Mouse (Mus musculus) intestine, embryonic 14.5 days (tissue): Measurements from ENCODE around the gene Caap1. TPM values are rescaled to one million over a fixed set of nuclear protein-coding genes. Genes with fewer than 3 reads are reported as not detected.

Experiments
- ATAC-seq: fragments of 200-750 bp; cut with Nextera tagmentation; replicated peaks from 2 replicates; pipeline ENCODE4 v1.8.0; 2017; ENCODE audit warnings: low read depth, moderate number of reproducible peaks, moderate TSS enrichment, moderate library complexity; ENCODE audit not compliant: low FRiP score, low TSS enrichment
- DNase-seq: peaks from one replicate; pipeline ENCODE4 v3.0.0-alpha.2; 2018; ENCODE audit warnings: low spot score
- H3K27ac ChIP-seq: fragments of 300-500 bp; sonication (generic); 2 replicates; pipeline ENCODE4 v1.5.1; 2014; ENCODE audit warnings: low read depth, mild to moderate bottlenecking, control low read depth
- H3K27me3 ChIP-seq: fragments of 300-500 bp; sonication (generic); replicated peaks from 2 replicates; pipeline ENCODE4 v1.6.1; 2014; ENCODE audit warnings: low read length, control low read depth; ENCODE audit not compliant: control insufficient read depth, insufficient read depth
- H3K36me3 ChIP-seq: fragments of 300-500 bp; sonication (generic); 2 replicates; pipeline ENCODE4 v1.6.1; 2014; ENCODE audit warnings: low read length, control low read depth; ENCODE audit not compliant: control insufficient read depth, insufficient read depth
- H3K4me1 ChIP-seq: fragments of 300-500 bp; sonication (generic); replicated peaks from 2 replicates; pipeline ENCODE4 v1.6.1; 2014; ENCODE audit warnings: low read length, control low read depth, mixed read lengths; ENCODE audit not compliant: control insufficient read depth, insufficient read depth
- H3K4me2 ChIP-seq: fragments of 300-500 bp; sonication (generic); 2 replicates; pipeline ENCODE4 v1.6.1; 2014; ENCODE audit warnings: low read length
- H3K4me3 ChIP-seq: fragments of 300-500 bp; sonication (generic); 2 replicates; pipeline ENCODE4 v1.5.1; 2014; ENCODE audit warnings: low read depth, low read length, control low read depth, mixed read lengths
- H3K9ac ChIP-seq: fragments of 300-500 bp; sonication (generic); 2 replicates; pipeline ENCODE4 v1.6.1; 2014; ENCODE audit warnings: mild to moderate bottlenecking, low read length
- H3K9me3 ChIP-seq: fragments of 300-500 bp; sonication (generic); 2 replicates; pipeline ENCODE4 v1.6.1; 2016; ENCODE audit warnings: low read length, control low read depth; ENCODE audit not compliant: control insufficient read depth
- WGBS: fragments of 180-500 bp; shearing (Covaris S2); extraction: QIAGEN DNeasy Blood & Tissue Kit; methylation state at CpG from one replicate; pipeline ENCODE4 v1.1.7; 2014; 5-methylcytosine and 5-hydroxymethylcytosine counted together
- polyA plus RNA-seq: library from polyadenylated mRNA; unstranded; fragments of >200 nt; fragmentation: Nextera tagmentation; extraction: Ambion mirVana; gene quantifications from 2 replicates; pipeline ENCODE4 v1.2.1, GENCODE M21; 2014

Gene Caap1
- polyA plus RNA-seq, 1 experiment from 2014 or later = 17.2 TPM

DNA sequence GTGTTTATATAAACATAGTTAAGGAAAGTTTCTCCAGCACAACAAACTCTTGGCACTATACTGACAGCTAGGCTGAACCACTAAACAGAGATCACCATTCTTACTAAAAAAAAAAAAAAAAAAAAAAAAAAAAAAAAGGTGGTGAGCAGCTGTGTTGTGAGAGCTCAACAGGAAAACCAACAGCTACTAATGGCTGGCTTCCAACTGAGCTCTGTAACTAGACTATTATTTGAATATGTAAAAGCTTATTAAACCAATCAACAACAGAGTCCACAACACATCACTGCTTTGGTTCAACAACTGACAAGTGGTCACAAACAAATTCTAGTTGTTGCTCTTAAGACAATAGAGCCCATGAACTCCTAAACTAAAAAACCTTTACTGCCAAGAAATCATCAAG is 23.4 kb downstream of the Caap1 start:
- no peaks in the 10 kb centered on the region for H3K4me1 ChIP-seq
- no peak overlapping the region for H3K4me3 ChIP-seq
- no peak overlapping the region for H3K4me2 ChIP-seq
- no peaks in the 10 kb centered on the region for H3K9me3 ChIP-seq
- no peak overlapping the region for H3K9ac ChIP-seq
- H3K27ac ChIP-seq = no peak overlapping the region
- peaks cover 9% of the 10 kb centered on the region; the same call in 1 of the 2 replicates for H3K36me3 ChIP-seq
- DNase-seq = no peak
- no peaks in the 10 kb centered on the region for H3K27me3 ChIP-seq
- no peak for ATAC-seq

DNA sequence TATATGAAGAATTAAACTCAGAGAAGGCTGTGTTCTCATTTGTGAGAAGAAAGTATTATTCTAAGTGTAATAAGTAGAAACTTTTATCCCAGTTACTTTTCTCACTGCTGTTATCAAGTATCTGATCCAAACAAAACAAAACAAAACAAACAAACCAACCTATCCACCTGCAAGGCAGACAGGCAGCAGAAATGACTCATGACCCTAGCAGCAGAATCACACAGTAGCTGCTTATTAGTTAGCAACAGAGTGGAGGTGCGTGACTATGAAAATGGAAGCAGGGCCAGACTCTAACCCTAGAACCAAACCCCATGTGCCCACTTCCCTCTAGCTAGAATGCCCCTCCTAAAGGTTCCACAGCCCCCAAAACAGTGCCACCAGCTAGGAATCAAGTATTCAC is 27.1 kb downstream of the Caap1 start:
- H3K27ac ChIP-seq = no peak overlapping the region
- no peak overlapping the region for H3K4me3 ChIP-seq
- ATAC-seq (no peak), DNase-seq (no peak)
- no peak overlapping the region for H3K4me2 ChIP-seq
- H3K27me3 ChIP-seq = no peaks in the 10 kb centered on the region
- no peak overlapping the region for H3K9ac ChIP-seq
- WGBS = 86% methylated on average over 1 of the region's 1 CpGs
- H3K4me1 ChIP-seq = no peaks in the 10 kb centered on the region
- H3K9me3 ChIP-seq = no peaks in the 10 kb centered on the region
- no peaks in the 10 kb centered on the region for H3K36me3 ChIP-seq

DNA sequence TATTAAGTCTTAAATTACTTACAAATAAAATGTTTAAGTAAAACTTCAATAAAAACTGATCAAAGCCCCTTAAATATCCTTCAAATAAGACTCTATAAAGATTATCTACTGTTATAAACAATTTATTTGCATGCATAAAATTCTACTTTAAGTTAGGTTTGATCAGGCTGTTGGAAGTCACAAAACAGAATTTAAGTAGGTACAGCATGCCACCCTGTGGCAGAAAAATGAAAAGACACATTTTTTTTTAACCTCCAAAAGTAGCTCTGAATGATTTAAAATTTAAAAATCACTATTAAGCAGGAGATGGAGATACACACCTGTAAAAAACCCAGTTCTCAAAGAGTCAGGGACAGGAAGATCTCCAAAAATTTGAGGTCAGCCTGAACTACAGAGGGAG is 33.3 kb downstream of the Caap1 start:
- Histone ChIP-seq H3K9ac (no peak overlapping the region), H3K4me2 (no peak overlapping the region), H3K4me3 (no peak overlapping the region), H3K4me1 (no peaks in the 10 kb centered on the region), H3K36me3 (0 out of 2 replicates have a peak, but pooled peaks cover 4% of the 10 kb centered on the region), H3K27me3 (no peaks in the 10 kb centered on the region), H3K9me3 (no peaks in the 10 kb centered on the region), H3K27ac (no peak overlapping the region)
- ATAC-seq (no peak), DNase-seq (no peak)

DNA sequence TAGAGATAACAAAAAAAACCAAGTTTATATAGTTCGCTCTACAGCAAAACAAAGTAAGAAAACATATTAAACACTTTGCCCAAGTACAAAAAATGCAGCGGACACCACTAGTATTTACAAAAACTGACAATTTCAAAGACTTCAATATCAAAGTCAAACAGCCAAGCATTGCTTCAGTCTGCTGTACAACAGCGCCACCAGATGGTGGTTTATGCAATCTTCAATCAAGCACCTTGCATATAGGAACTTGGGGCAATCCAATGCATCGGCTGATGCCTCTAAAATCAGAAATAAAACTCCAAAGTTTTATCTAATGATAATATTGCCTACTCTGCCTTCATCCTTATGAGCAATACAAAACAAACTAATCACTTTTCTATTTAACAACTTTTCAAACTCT is 39.0 kb downstream of the Caap1 start:
- H3K4me3 ChIP-seq = no peak overlapping the region
- H3K27me3 ChIP-seq = no peaks in the 10 kb centered on the region
- H3K9ac ChIP-seq = no peak overlapping the region
- no peak overlapping the region for H3K27ac ChIP-seq
- no peak overlapping the region for H3K4me2 ChIP-seq
- H3K9me3 ChIP-seq = no peaks in the 10 kb centered on the region
- WGBS = 67% methylated on average over 4 of the region's 4 CpGs
- ATAC-seq = no peak
- no peak for DNase-seq
- H3K4me1 ChIP-seq = no peaks in the 10 kb centered on the region
- H3K36me3 ChIP-seq = 0 out of 2 replicates have a peak, but pooled peaks cover 4% of the 10 kb centered on the region

DNA sequence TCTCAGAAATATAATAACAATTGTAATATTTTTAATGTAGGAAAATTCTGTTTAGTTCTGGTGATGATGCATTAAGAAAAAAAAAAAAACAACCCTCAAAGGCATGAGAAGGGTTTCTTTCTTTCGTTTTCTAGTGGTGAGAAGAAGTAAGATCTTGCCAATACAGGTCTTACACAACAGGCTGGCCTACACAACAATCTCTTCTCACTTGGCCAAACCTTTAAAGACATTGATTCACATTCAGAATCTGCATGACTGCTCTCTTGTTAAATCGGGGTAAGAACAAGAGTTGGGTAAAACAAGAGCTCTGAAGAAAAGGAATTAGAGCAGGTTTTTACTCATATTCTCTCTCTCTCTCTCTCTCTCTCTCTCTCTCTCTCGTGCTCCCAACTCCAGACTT is 41.2 kb downstream of the Caap1 start:
- no peak overlapping the region for H3K27ac ChIP-seq
- H3K4me3 ChIP-seq = no peak overlapping the region
- no peaks in the 10 kb centered on the region for H3K4me1 ChIP-seq
- H3K9me3 ChIP-seq = no peaks in the 10 kb centered on the region
- no peak for DNase-seq
- ATAC-seq = no peak
- H3K4me2 ChIP-seq = no peak overlapping the region
- 92% methylated on average over 3 of the region's 3 CpGs for WGBS
- H3K36me3 ChIP-seq = peaks cover 12% of the 10 kb centered on the region
- no peak overlapping the region for H3K9ac ChIP-seq
- no peaks in the 10 kb centered on the region for H3K27me3 ChIP-seq

DNA sequence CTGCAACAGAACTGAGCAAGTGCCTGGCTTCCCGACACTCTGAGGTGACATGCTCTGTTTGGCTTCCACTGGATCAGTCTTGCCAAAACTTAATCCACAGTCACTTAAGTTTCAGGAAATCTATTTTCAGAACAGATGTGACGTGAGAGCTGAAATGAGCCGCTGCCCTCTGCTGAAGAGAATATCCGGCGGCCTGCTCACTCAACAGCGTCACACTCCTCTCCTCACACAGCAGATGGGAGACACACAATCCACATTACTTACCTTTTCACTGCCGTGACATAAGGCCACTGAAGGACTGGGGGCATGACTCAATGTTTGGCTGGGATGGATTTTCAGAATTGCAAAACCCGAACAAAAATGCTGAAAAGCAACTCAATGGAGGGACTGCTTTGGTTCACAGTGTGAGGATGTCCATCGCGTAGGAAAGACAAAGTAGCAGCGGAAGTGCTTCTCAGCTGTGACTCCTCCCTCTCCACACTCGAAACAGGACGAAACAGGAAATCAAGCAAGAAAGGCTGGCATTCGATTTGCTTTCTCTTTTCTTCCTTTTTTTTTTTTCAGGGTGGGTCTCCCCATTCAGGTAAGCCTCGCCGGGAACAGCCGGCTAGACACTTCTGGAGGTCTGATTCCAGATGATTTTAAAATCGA is 79.7 kb downstream of the Caap1 start:
- Histone ChIP-seq H3K4me2 (no peak overlapping the region), H3K27ac (no peak overlapping the region), H3K4me1 (no peaks in the 10 kb centered on the region), H3K36me3 (no peaks in the 10 kb centered on the region), H3K9me3 (no peaks in the 10 kb centered on the region), H3K9ac (no peak overlapping the region), H3K27me3 (no peaks in the 10 kb centered on the region), H3K4me3 (no peak overlapping the region)
- DNase-seq (no peak), ATAC-seq (no peak)
- WGBS = 84% methylated on average over 18 of the region's 18 CpGs

DNA sequence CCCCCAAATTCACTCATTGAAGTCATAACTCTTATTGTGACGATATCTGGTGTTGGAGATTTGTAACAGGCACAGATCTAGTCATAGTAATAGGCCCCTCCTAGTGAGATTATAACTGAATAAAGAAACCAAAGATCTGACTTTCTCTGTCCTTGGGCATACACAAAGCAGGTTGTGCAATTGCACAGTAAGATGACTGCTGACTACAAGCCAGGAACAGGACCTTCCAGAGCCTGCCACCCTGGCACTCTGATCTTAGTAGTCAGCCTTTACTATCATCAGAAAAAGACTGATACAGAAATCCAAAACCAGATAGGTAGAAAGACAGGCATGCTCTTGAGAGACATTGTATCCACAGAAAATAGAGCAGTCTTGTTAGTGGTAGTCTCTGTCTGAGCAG is 83.3 kb downstream of the Caap1 start:
- Histone ChIP-seq H3K27me3 (no peaks in the 10 kb centered on the region), H3K9me3 (no peaks in the 10 kb centered on the region), H3K4me3 (no peak overlapping the region), H3K9ac (no peak overlapping the region), H3K4me1 (no peaks in the 10 kb centered on the region), H3K36me3 (no peaks in the 10 kb centered on the region), H3K27ac (no peak overlapping the region), H3K4me2 (no peak overlapping the region)
- WGBS = 94% methylated on average over 1 of the region's 1 CpGs
- DNase-seq (no peak), ATAC-seq (no peak)

DNA sequence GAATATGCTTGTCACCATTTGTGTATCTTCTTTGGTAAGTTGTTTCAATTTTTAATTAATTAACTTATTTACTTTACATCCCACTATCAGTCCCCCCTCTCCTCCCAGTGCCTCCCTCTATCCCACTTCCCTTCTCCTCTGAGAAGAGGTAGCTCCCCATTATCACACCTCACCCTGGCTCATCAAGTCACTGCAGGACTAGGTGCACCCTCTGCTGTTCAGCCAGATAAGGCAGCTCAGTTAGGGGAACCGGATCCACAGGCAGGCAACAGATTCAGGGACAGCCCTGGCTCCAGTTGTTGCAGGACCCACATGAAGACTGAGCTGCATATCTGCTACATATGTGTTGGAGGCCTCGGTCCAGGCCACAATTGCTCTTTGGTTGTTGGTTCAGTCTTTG is 97.2 kb downstream of the Caap1 start:
- no peak overlapping the region for H3K27ac ChIP-seq
- H3K9ac ChIP-seq = no peak overlapping the region
- no peak overlapping the region for H3K4me3 ChIP-seq
- H3K36me3 ChIP-seq = 0 out of 2 replicates have a peak, but pooled peaks cover 5% of the 10 kb centered on the region
- no peak overlapping the region for H3K4me2 ChIP-seq
- 93% methylated on average over 2 of the region's 2 CpGs for WGBS
- no peaks in the 10 kb centered on the region for H3K27me3 ChIP-seq
- DNase-seq = no peak
- H3K4me1 ChIP-seq = no peaks in the 10 kb centered on the region
- ATAC-seq = no peak
- H3K9me3 ChIP-seq = no peaks in the 10 kb centered on the region

DNA sequence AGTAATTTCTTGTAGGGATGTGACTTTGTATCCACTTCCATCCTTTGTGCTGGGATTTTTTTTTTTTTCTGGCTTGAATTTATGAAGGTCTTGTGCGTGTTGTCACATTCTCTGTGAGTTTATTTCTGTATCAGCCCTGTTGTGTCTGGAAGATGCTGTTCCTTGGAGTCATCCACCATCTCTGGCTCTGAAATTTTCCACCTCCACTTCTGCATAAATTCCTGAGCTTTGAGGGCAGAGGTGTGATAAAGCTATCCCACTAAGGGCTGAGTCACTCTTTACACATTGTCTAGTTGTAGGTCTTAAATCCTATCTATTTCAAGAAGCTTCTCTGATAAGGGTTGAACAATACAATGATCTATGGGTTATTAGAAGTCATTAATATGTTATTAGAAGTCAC is 101.7 kb downstream of the Caap1 start:
- ATAC-seq (no peak), DNase-seq (no peak)
- Histone ChIP-seq H3K4me3 (no peak overlapping the region), H3K4me1 (no peaks in the 10 kb centered on the region), H3K9me3 (no peaks in the 10 kb centered on the region), H3K27me3 (no peaks in the 10 kb centered on the region), H3K9ac (no peak overlapping the region), H3K4me2 (no peak overlapping the region), H3K27ac (no peak overlapping the region), H3K36me3 (no peaks in the 10 kb centered on the region)
- 93% methylated on average over 1 of the region's 1 CpGs for WGBS
